Mouse (Mus musculus): ENCODE results near the gene Rfx2.

Rfx2 gene

DNA sequence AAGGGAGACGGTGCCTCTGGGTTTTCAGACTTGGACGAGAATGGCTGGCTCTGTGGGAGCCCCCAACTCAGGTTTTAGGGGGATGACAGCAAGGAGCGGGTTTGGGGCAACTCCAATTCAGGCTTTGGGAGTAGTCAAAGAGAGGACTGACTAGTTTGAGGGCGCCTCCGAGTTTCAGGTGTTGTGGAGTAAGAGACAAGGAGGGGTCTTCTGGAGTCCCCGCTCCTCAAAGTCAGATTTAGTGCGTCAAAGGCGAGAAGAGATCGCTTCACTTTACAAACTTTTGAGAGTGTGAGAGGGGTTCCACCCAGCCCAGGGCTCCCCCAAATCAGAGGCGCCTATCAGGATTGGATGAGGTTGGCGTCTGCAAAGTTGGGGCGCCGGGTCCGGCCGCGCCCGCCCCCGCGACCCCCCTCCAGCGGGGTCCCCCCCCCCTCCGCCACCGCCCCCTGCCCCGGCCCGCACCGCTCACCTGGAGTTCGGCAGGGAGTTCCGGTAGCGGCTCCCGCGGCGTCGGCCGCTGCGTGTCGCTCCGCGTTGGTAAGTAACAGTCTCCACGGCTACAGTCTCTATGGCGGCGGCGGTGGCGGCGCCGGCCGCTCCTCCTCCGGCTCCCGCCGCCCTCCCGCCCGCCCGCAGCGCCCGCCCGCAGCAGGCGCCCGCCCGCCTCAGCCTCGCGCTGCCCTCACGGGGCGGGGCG lies at the start of gene Rfx2:
Gene Rfx2 (minus strand): TSS at position 603 of the 700 bp plus-strand sequence.
- DNase-seq (ENCODE audit: low read depth): peak; percentile 62

DNA sequence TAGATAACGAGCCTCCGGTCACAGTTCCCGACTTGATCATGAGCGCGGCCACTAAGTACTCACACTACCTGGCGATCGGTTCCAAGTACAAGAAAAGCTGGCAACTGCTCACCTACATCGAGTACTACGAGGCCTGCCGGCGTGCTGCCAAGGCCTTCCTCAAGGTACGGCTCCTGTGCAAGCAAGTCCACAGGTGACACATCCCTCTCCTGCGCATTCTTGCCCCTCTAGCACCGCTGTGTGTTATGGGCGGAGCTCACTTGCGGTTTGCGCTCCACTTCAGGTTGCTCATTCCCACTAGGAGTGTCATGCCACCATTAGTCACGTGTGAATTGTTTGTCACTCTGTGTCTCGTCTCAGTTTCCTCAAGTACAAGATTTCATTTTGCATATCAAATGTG lies 46.6 kb upstream of the Rfx2 start:
- DNase-seq (ENCODE audit: low read depth): no peak

DNA sequence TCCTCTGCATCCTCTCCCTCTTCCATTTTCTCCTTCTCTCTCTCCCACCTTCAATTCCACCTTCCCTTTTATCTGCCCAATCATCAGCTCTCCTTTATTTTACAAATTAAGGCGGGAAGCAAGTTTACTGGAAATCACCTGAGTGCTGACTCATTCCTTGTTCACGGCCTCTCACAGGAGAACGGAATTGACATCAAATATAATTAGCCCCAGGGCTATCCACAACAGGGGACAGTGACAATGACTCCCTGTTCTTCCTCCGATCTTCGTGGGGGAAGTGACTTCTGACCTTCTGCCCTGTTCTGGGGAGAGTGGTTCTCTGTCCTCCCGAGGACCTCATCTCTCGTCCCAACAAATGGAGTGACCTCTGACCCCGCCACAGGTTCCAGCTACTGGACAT lies 46.2 kb upstream of the Rfx2 start:
- DNase-seq (ENCODE audit: low read depth): no peak

DNA sequence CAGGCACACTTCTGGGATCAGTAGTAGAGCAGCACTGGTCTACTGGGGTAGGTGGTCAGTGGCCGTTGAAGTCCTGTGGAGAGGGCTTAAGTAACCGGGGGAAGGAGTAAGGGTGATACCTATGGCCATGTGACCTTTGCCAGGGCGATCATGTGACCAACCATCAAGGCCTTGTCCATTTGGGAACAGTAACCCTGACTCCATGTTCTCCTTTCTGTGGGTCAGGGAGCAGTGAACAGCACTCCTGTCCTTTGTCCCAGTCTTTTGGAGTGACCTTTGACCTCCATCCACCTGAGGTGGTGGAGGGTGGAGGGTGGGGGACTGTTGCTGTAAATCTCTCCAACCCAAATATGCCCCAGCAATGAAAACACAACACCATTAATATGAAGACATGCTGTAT lies 45.7 kb upstream of the Rfx2 start:
- no peak for DNase-seq (ENCODE audit: low read depth)

DNA sequence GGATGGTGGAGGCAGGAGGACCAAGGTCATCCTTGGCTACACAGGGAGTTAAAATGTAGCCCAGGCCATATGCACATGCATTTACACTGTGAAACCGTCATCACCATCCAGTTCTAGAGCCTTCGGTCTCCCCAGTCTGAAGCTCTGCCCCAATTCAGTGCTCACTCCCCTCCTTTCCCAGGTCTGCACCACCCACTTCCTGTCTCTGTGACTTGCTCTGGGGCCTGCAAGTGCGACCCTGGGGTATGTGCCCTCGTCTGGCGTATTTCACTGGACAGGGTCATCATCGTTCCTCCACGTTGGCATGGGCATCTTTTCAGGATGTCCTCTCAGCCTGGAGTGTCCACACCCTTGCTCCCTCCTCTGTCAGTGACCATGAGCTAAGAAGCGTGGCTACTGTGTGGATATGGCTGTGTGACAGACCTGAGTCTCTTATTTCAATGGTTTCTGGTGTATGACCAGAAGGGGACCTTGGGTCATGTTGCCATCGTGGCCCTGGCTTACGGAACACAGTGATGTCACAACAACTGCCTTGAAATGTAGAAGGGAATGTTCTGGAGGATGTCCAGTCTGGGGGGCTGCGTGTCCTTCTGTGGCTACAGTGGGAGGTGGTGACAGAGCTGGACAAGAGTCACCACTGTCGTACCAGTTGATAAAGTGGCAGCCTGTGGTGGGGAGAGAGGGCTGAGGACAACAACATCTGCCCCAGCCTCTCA lies 44.3 kb upstream of the Rfx2 start, which contains the start of gene 1700061G19Rik:
Gene 1700061G19Rik (plus strand): TSS at position 542 of the 716 bp plus-strand sequence.
- no peak for DNase-seq (ENCODE audit: low read depth)

DNA sequence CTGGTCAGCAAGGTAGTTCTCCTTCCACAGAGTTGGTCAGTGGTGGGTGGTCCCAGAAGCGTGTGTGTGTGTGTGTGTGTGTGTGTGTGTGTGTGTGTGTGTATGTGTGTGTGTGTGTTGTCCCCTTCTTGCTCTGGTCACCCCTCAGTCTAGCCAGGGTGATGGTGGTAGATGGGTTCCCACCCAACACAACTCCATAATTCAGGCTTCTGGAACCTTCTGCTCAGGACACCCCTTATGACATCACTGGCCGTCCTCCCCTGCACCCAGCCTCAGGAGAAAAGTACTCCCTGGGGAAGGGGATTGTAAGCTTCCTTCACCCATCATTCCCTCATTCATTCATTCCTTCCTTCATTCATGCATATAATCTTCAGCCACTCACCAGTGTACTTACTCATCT lies 43.4 kb upstream of the Rfx2 start, which contains the start of gene Acsbg2:
Gene Acsbg2 (minus strand): TSS at position 211 of the 400 bp plus-strand sequence.
- no peak for DNase-seq (ENCODE audit: low read depth)

DNA sequence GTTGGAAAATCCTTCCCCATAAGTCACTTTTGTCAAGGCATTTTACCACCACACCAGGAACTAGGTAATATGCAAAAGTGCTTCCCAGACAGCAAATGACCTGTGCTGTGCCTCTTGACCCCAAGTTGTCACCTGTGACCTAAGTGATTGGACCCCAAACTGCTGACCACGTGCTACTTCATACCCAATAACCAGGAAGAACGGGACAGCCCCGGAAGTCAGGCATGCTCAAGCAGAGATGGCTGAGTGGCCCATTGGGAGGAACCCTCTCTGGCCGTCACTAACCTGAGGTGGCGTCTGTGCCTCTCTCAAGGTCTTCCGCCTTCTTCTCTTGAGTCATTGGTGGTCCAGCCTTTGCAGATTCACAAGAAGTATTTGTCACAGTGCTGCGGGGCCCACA lies 41.7 kb upstream of the Rfx2 start:
- DNase-seq (ENCODE audit: low read depth): no peak

DNA sequence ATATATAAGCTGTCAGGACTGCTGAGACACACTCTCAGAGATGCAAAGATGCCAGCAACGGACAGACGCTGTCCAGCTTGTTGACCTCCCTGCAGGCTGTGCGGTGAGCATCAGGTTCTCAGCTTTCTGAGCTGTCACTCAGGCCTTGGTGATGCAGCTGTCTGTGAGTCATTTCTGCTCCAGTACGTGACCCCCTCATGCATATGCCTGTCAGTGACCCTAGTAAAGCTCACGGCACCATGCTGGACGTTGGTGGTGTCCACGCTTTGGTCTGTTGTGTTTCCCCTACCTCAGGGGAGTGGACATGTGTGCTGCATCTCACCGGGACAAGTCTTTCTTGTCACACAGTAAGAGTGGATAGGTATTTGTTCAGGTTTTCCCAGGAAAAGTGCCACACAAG lies 41.0 kb upstream of the Rfx2 start:
- no peak for DNase-seq (ENCODE audit: low read depth)

DNA sequence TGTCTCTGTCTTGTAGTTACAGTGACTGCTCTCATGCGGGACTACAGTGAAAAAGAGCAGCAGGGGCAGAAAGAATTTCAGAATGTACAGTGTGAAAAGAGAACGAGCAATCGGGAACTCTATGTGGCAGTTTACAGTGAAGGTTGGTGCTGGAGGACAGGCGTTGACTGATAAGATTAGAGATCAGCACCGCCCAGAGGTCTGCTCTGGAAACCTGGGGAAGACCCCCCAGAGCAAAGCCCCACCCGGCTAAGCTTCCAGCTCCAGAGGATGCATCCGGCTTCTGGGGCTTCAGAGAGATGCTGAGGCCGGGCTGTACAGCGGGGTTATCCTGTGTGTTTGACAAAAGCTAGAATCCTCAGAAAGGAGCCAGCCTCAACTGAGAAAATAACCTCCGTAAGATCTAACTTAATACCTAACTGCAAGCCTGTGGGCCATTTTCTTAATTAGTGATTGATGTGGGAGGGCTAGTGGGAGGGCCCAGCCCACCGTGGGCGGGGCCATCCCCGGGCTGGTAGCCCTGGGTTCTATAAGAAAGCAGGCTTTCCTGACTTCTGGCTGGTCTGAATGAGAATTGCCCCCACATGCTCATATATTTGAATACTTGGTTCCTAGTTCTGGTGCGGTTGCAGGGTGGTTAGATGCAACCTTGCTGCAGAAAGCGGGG lies 39.6 kb upstream of the Rfx2 start:
- no peak for DNase-seq (ENCODE audit: low read depth)

DNA sequence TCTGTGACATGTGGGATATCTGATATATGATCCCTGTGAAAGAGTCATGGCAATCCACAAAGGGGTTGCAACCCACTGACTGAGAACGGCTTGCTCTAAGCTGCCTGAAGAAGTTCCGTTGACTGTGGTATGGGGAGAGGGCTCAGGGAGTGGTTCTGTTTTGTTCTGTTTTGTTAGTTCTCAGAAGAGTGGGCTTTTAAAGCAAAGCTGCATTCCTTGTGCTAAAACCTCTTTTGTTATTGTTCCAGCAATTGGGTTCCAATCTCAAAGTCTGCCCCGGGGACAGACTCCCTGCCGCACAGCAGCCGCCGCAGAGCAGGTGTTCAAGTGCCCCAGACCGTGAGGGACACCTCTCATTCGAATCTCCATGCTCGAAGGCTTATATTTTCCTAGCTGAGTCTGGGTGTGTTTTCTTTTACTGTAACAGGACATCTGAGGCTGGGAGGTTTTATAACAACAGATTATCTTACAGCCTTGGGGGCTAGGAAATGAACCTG lies 38.7 kb upstream of the Rfx2 start:
- DNase-seq (ENCODE audit: low read depth): no peak

DNA sequence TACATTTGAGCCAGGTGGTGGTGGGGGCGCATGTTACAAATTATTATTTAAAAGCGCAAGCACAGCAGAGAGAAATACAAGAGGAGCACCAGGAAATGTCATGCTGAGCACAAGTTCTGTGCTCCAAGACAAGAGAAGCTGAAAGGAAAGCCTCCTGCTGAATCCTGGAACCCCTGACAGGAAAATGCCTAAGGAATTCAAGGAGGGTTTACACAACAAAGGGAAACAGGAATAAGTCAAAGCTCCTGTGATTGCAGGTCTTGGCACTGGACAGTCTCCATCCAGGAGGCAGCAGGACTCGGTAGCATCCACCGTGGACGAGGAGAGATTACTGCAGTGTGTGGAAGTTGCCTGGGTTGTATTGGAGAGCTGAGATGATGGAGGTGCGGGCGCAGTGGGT lies 35.3 kb upstream of the Rfx2 start:
- DNase-seq (ENCODE audit: low read depth): no peak

DNA sequence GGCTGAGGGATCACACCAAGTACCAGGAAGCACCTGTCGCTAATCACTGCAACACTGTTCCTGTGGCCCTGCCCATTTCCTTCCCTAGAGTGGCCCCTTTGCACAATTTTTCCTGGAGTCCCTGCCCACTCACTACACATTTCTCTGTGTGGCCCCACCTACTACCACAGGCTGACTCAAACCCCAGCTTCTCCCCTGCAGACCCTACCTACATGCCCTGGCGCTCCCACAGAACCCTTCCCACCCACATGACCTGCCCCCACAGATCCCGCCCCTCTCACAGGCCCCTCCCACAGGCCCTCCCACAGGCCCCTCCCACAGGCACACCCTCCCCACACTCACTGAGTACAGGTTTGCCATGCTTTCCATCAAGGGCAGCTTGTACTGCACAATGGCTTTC lies 30.4 kb upstream of the Rfx2 start:
- DNase-seq (ENCODE audit: low read depth): no peak

DNA sequence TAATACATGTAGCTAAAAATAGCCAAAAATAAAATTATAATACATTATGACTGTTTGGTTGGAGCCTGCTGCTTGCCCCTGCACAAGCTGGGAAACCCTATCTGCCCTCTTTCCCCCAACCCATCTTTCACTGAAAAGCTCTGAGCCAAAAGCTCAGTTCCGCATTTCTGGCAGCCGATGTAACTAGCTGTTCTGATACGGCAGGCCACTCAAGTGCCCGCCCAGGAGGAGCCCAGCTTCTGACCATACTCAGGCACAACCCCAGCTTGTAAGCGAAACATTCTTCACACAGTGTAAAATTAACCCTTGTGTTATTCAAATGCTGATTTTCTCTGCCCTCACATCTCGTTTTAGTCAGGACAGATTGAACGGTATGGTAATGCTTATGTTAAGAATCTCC lies 28.1 kb upstream of the Rfx2 start:
- DNase-seq (ENCODE audit: low read depth): no peak

DNA sequence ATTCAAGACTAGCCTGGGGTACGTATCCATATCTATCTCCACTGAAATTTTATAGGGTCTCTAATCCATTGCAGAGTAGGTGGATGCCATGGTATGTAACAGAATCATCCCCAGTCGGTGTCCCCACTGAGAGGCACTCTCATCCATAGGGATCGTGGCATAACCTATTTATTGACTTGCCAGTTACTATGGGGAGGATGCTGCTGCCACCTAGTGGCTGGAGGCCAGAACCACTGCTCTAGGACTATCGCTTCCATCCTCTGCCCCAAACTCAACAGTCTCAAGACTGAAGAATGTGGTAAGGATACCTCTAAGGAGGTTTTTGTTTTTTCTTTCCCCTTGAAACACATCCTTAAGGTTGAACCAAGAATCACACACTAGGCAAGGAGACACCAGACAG lies 27.4 kb upstream of the Rfx2 start:
- DNase-seq (ENCODE audit: low read depth): peak; percentile 86

DNA sequence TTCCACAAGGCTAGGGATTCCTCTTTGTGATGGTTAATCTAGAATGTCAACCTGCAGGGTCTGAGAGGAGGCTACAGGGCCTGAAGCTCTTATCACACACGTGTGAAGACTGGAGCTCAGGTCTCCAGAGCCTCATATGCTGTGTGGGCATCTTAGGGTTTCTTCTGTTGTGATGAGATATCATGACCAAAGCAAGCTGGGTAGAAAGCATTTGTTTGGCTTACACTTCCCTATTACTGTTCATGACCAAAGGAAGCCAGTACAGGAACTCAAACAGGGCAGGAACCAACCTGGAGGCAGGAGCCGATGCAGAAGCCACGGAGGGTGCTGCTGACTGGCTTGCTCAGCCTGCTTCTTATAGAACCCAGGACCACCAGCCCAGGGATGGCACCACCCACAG lies 24.6 kb upstream of the Rfx2 start:
- no peak for DNase-seq (ENCODE audit: low read depth)

DNA sequence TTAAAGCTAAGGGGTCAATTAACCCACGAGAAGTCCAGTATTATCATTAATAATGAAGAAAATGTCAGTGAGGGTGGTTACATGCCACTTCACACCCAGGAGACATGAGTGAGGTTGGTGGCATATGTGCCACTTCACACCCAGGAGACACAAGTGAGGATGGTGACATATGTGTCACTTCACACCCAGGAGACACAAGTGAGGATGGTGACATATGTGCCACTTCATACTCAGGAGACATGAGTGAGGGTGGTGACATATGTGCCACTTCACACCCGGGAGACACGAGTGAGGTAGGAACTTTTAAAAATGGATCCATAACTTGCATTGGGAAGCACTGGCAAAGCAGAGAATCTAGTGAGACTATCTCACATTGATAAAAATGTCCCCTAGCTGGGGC lies 20.4 kb upstream of the Rfx2 start:
- no peak for DNase-seq (ENCODE audit: low read depth)

DNA sequence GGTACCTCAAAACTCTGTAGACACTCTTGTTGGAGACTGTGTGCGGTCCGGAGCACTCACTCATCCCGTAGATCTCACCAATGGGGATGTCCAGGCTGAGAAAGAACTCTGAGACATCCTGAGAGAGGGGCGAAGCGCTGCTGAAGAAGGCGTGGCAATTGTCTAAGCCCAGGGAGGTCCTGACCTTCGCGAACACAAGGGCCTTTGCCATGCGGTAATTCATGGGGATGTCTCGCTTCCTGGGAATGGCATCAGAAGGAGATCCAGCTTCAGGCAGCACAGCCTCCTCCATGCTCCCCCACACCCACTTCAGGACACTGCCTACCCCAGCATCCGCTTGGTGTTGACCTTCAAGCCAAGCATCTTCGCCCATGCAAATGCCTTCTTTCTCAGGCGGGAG lies 18.9 kb upstream of the Rfx2 start:
- no peak for DNase-seq (ENCODE audit: low read depth)

DNA sequence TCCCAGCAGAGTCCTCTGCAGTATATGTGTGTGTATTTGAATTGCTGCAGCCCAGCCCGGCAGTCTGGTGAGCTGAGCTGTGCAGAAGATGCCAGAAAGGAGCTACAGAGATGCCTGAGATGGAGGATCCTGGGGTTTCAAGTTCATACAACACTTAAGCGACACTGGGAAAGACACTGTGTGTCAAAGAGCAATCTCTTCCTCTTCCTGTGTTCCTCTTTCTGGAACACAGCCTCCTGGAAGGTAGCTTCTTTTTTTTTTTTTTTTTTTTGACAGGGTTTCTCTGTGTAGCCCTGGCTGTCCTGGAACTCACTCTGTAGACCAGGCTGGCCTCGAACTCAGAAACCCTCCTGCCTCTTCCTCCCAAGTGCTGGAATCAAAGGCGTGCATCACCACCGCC lies 18.0 kb upstream of the Rfx2 start:
- DNase-seq (ENCODE audit: low read depth): no peak

DNA sequence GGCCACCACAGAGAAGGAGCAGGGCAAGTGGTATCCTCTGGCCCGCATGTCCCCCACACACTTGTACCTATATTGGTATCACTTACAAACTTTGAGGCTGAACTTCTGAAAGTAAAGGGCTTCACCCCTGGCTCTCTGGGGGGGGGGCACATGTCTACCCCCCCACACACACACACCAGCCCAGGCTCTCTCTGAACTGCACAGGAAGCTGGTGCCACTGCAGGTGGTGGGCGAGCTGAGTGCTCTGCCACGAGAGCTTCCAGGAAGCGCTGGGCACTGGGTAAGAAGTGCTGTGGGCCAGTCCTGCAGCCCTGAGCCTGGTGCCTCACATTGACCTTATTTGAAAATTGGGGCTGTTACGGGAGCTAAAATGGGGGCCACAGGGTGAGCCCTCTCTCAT lies 12.9 kb upstream of the Rfx2 start:
- peak; percentile 53 for DNase-seq (ENCODE audit: low read depth)

DNA sequence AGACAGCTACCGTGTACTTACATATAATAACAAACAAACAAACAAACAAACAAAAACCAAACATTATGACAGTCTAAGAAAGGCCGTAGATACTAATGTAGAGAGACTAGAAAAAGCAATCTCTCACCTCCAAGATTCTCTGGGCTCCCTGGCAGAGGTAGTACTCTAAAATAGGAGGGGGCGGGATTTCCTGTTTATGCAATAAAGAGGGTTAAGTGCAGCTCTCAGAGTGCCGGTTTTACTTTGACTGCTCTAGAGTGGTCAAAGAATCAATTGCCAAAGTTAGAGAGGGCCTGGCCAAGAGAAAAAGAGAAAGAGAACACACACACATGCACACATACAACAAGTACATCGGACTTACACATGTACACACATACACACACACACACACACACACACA lies 11.4 kb upstream of the Rfx2 start:
- DNase-seq (ENCODE audit: low read depth): peak; percentile 25

DNA sequence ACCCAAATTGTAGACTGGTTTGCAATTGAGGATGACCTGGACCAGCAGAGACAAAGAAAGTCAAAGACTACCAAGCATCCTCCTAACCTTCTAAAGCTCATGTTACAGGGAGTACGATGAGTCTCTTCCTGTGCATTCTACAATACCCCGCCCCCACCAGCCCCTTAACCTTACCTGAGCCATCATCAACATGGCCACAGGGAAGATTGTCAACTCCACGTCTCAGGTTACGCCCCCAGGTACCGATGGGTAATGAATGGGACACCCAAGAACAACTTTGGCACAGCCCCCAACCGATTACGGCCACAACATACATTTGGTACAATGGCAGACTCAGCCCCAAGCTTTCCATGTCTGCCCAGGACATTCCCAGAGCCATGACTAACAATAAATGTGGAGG lies 9.7 kb upstream of the Rfx2 start:
- no peak for DNase-seq (ENCODE audit: low read depth)

DNA sequence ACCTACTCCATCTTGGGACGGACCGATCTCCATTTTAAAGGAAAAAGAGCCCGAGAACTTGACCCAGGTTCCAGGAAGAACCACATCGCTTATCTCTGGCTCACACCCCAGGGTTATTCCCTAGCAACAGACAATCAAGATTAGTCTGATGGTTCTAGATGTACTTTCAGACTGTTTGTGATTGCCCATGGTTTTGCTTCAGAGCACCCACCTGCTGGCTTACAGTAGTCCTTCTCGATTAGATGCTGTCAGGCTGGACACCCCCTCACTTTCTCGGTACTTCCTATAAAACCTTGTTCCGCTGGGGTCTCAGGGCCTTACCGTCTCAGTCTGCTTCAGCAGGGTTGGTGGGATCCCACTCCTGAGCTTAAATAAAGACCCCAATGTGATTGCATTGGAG lies 5.5 kb upstream of the Rfx2 start:
- no peak for DNase-seq (ENCODE audit: low read depth)

DNA sequence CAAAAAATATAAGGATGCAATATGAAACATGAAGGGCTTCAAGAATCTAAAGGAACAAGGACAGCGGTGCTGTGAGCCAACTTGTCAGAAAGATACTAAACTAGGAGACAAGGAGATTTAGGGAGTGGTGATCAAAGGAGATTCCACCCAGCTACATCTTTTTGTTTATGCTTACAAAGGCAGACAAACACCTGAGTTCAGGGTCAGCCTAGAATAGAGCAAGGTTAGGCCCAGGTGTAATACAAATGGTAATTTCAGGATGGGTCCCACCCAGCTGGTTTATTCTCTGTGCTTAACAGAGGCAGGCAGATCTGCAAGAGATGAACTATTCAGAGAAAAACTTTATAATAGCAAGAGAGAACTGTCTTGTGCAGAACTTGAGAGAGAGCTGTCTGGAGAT lies 2.6 kb upstream of the Rfx2 start:
- no peak for DNase-seq (ENCODE audit: low read depth)
